Mouse (Mus musculus): Measurements from ENCODE around the gene Mink1.

Gene Mink1

GRCm38 (mm10) chr11:70557545-70557944, 5.1 kb upstream of the Mink1 start:
- 95% methylated on average over 9 of the region's 9 CpGs for WGBS

GRCm38 (mm10) chr11:70561937-70562286, 769 bp upstream of the Mink1 start:
- WGBS = 0% methylated on average over 2 of the region's 2 CpGs

GRCm38 (mm10) chr11:70562995-70563469, 351 bp downstream of the Mink1 start:
- WGBS = under 1% methylated on average over 31 of the region's 31 CpGs

GRCm38 (mm10) chr11:70563470-70564275, 992 bp downstream of the Mink1 start:
- 2% methylated on average over 25 of the region's 25 CpGs for WGBS

- WGBS = 23% methylated on average over 4 of the region's 4 CpGs
These were observed 1.7 kb downstream of the Mink1 start for GRCm38 (mm10) chr11:70564276-70564873.

- whole genome bisulfite sequencing = 34% methylated on average over 7 of the region's 7 CpGs
These were observed 3.9 kb downstream of the Mink1 start for GRCm38 (mm10) chr11:70566586-70566985.

- WGBS = 78% methylated on average over 1 of the region's 1 CpGs
These were observed 7.9 kb downstream of the Mink1 start for GRCm38 (mm10) chr11:70570614-70571013.

GRCm38 (mm10) chr11:70571641-70572040, 9.0 kb downstream of the Mink1 start:
- 36% methylated on average over 1 of the region's 1 CpGs for WGBS

GRCm38 (mm10) chr11:70572348-70572902, 9.7 kb downstream of the Mink1 start:
- 61% methylated on average over 5 of the region's 5 CpGs for WGBS

GRCm38 (mm10) chr11:70573872-70574271, 11.2 kb downstream of the Mink1 start:
- 32% methylated on average over 6 of the region's 6 CpGs for WGBS

GRCm38 (mm10) chr11:70577201-70577600, 14.5 kb downstream of the Mink1 start:
- 40% methylated on average over 3 of the region's 3 CpGs for WGBS

- 77% methylated on average over 6 of the region's 6 CpGs for WGBS
These were observed 16.3 kb downstream of the Mink1 start for GRCm38 (mm10) chr11:70578962-70579361.

GRCm38 (mm10) chr11:70579710-70580357, 17.2 kb downstream of the Mink1 start:
- 42% methylated on average over 9 of the region's 9 CpGs for WGBS

- 6% methylated on average over 5 of the region's 5 CpGs for WGBS
These were observed 17.7 kb downstream of the Mink1 start for GRCm38 (mm10) chr11:70580358-70580720.

- 55% methylated on average over 3 of the region's 3 CpGs for WGBS
These were observed 18.2 kb downstream of the Mink1 start for GRCm38 (mm10) chr11:70580921-70581320.

GRCm38 (mm10) chr11:70582196-70582595, 19.5 kb downstream of the Mink1 start:
- 47% methylated on average over 3 of the region's 3 CpGs for WGBS

GRCm38 (mm10) chr11:70583022-70583714, 20.5 kb downstream of the Mink1 start:
- 19% methylated on average over 6 of the region's 6 CpGs for WGBS

- 62% methylated on average over 7 of the region's 7 CpGs for WGBS
These were observed 21.1 kb downstream of the Mink1 start for GRCm38 (mm10) chr11:70583775-70584174.

GRCm38 (mm10) chr11:70585457-70585856, 22.8 kb downstream of the Mink1 start:
- WGBS = 25% methylated on average over 7 of the region's 7 CpGs

GRCm38 (mm10) chr11:70586261-70586660, 23.6 kb downstream of the Mink1 start:
- 36% methylated on average over 3 of the region's 3 CpGs for WGBS

GRCm38 (mm10) chr11:70586954-70587353, 24.3 kb downstream of the Mink1 start:
- 20% methylated on average over 5 of the region's 5 CpGs for WGBS

- 76% methylated on average over 1 of the region's 1 CpGs for WGBS
These were observed 29.1 kb downstream of the Mink1 start for GRCm38 (mm10) chr11:70591733-70592132.
